Mouse (Mus musculus) left cerebral cortex, postnatal 10 days (tissue): ENCODE data around the gene Ap5z1. TPM values are rescaled to one million over a fixed set of nuclear protein-coding genes. Genes with fewer than 3 reads are reported as not detected.

Source experiments
- DNase-seq, 2 experiments: peaks; one replicate each; pipeline ENCODE4 v3.0.0; 2021 to 2022; ENCODE audit warnings: low spot score in 2 of 2, mixed read lengths in 1 of 2; ENCODE audit errors: extremely low spot score in 1 of 2
- intact Hi-C: fragments of 180-260 bp; cut with DNase I; formaldehyde crosslinking; loops from one replicate; pipeline ENCODE4 v1.15.1; 2025
- total RNA-seq, 2 experiments: library from RNA; stranded (reverse); gene quantifications; 2 replicates each; pipeline ENCODE4 v1.2.3; 2021

Ap5z1 gene
- total RNA-seq = 10 to 100 TPM; 17.5 to 22.3 TPM

GRCm38 (mm10) chr5:142463461-142464454 is at the start of gene Ap5z1:
Gene Ap5z1 (plus strand): TSS chr5:142463944.
- intact Hi-C loops = no loop called here
- peak; percentile 92 to 97 for DNase-seq

GRCm38 (mm10) chr5:142415401-142415800 is 48.3 kb upstream of the Ap5z1 start:
- intact Hi-C loops = no loop called here
- DNase-seq = no peak

DNA sequence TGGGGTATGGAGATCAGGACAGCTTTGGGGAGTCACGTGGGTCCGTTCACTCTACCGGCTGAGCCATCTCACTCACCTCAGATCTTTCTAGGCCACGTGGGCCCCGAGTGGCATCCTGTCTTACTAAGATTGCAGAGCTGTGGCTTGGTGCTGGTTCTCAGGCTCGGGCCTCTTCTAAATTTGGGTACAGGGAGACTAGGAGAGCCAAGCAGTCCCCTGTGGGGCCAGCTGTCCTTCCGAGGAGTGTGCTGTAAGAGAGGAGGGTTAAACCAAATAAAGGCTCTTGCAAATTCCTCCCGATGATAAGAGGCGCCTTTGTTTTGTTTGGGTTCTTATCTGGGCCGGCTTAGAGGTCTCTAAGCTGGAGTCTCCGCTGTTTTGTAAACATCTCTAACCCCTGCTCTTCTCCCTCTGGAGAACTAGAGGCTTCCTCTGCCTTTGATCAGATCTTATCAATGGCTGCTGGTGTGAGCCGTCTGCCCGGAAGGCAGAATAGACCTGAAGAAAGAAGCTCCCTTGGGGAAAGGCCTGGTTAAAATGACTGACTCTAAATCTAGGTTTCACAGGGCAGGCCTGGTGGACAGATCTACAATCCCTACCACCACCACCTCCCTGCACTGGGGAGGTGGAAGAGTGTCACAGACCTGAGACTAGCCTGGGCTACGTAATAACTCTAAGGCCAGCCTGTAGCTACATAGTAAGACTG is 47.5 kb upstream of the Ap5z1 start:
- intact Hi-C loops = no loop called here
- no peak for DNase-seq

DNA sequence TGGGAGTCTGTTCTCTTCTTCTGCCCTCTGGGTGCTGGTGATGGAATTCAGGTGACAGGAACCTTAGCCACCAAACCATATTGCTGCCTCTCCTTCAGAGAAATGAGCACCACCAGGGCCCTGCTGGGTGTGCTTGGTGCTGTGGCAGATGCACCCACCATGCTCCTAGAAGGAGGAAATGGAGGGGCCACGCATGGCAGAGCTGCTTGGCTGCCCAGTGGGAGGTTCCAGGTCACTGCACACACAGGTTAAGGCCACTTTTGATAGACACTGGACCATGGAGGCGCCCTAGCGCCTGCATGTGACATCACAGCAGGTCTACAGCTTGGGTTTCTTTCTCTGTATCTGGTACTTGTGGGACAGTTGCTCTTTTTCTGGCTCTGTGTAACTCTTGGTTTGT is 46.6 kb upstream of the Ap5z1 start:
- intact Hi-C loops = no loop called here
- no peak for DNase-seq

DNA sequence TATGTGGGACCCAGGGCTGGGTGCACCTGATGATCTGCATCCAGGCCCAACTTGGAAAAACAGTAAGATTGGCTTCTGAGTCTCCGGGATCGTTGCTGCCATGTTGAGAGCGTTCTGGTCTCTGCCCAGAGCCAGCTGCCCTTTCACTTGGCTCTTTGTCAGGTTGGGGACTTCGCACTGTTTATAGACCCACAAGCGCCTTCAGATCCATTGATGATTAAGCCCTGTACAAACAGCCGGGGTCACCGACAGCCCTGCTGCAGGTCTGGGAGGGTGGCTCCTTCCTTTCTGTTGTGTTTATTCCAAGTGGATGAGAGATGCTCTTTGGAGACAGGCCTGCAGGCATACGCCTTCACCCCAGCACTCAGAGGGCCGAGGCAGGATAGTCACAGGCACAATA is 45.9 kb upstream of the Ap5z1 start:
- intact Hi-C loops = no loop called here
- DNase-seq = no peak

DNA sequence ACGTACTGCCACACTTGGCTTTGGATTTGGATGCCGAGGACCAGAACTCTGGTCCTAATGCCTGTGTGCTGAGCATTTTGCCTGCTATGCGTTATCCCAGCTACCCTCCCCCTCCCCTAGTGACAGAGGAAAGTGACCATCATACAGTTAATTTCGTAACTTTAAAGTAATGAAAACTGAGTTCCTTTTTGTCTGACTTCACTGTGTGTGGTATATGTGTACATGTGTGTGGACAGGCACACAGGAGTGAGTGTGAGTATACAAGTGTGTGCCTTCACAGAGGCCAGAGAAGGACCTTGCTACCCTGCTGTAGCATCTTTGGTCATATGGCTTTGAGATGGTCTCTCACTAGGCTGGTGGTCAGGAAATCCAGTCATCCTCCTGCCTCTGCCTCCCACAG is 45.3 kb upstream of the Ap5z1 start:
- intact Hi-C loops = no loop called here

DNA sequence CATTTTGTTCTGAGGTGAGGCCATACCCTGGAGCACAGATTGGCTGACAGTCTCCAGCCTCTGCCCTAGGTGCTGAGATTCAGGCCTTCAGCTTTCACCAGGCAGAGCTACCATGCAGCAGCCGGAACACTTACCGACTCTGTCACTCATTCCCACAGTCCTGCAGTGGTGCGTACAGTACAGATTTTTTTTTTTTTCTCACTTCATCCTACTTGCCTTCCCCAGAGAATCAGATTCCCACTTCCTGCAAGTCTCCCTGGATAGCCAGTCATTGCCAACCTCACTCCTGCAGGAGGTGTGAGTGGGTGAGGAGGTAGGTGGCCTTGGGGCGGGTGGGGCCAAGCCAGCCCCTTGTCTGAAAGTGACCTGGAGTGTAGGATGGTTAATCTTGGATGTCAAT is 43.4 kb upstream of the Ap5z1 start:
- intact Hi-C loops = no loop called here
- no peak for DNase-seq

More for the DNA sequence above, 45.3 kb upstream of the Ap5z1 start:
- no peak for DNase-seq

GRCm38 (mm10) chr5:142420920-142421319 is 42.8 kb upstream of the Ap5z1 start:
- no peak for DNase-seq
- intact Hi-C loops = no loop called here

DNA sequence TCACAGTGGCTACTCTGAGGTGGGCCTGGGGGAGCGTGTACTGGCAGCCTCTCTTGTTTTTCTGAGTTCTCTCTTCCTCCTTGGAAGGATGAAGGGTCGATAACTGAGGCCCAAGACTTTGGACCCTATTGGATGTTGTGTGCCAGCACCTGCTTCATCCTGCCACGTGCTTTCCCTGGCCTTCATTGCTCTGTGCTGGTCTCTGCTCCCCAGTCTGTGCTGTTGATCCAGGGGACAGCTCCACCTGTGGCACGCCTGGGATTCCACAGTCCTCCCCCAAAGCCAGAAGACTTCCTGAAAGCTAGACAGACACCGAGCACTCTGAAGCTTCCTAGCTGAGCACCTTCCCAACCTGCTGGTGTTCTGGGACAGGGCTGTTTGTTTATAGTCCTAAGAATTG is 41.9 kb upstream of the Ap5z1 start:
- no peak for DNase-seq
- intact Hi-C loops = no loop called here

DNA sequence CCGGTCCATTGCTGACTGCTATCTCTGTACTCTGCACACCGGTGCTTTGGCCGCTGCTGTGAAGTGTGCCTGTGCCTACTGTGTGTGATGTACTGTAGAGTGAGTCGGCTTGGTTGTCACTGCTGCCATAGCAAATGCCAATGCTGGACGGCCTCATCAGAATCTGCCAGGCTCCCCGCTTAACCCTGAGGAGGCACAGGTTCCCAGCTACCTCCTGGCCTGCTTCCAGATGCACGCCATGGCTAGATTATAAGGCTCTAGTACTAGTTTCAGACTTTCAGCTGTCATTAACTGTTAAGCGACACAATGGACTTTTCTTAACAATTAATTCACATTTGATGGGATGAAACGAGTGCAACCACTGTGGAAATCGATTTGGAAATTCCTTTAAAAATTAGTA is 40.6 kb upstream of the Ap5z1 start:
- intact Hi-C loops = no loop called here
- no peak for DNase-seq

DNA sequence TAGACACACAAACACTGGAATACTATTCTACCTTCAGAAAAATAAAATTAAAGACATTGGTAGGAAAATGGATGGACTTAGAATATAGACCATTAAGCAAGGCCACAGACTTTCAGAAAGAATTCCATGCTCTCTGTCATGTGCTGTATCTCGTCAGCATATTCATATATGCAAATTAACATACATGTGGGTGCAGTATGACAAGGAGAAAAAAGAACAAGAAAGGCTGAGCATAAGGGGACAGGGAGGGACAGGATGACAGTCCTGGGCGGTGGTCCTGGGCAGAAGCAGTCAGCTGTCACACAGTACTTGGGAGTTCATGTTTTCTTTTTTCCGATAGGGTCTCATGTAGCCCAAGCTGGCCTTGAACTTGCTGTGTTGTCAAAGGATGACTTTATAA is 40.0 kb upstream of the Ap5z1 start:
- DNase-seq = no peak

DNA sequence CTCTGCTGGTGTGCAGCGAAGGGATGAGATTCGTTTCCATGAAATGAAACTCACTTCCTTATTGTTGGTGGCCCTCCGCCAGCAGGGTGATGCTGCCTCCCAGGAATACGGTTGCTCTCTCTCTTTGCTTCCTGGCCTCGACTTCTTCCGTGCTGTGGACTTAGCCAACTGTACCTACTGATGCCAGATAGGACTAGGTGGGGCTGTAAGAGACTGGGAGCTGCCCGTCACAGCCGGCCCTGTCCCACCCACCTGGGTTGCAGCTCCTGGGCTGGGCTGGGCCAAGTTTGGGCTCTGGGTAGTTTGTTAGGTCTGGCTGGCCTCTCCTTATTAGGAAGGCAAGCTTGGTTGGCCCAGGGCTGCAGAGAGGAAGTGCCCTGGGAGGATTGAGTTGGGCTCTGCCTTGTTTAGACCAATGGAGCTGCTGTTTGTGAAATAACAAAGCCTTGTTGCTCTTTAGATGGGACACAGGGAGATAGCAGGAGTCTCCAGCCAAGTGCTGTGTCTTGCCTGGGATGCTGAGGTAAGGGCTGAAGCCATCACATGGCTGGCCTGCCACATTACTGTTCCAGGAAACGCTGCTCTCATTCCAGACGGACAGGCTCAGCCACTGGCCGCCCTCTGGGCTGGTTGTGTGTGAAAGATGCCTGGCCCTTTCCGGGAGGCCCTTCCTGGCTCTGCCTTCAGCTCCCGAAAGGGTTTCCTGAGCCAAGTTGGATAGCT is 39.0 kb upstream of the Ap5z1 start:
- intact Hi-C loops = no loop called here

More for the DNA sequence above, 40.0 kb upstream of the Ap5z1 start:
- intact Hi-C loops = no loop called here

GRCm38 (mm10) chr5:142426476-142426875 is 37.3 kb upstream of the Ap5z1 start:
- no peak for DNase-seq
- intact Hi-C loops = no loop called here

More for the DNA sequence above, 39.0 kb upstream of the Ap5z1 start:
- DNase-seq = peak in 1 of 2 experiments; percentile 76

DNA sequence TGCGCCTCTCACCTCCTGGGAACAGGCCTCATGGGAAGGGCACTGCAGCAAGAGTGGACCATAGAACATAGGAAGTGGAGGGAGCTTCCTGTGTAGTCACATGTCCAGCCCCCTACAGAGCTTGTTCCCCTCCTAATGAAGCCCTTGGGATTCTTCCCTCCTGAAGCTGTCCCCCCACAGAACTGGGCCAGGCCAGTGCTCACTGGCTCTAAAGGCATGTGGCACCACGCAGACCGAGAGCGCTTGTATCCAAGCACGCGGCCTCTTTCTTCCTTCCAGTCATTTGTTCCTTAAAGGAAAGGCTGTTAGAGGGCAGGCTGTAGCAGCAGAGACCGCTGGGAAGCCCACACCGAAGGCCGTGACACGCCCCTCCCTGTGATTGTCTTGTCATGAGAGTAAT is 35.9 kb upstream of the Ap5z1 start:
- intact Hi-C loops = no loop called here
- DNase-seq = peak in 1 of 2 experiments; percentile 51

DNA sequence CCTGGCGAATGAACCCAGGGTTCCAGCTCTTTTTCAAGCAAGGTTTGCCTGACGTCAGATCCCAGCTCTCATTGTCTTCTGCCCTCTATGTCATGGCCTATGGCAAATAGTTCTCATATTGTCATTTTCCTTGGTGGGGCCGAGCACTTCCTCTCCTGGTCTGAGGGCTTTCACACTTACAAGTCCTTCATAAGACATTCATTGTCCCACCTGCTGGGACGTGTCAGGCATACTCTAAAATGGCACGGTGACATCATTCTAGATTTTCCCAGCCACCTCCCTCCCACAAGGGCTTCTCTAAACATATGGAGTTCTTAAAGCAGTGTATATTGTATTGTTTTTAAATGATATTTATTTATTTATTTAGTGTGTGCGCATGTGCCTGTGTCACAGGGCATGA is 35.1 kb upstream of the Ap5z1 start:
- intact Hi-C loops = no loop called here
- DNase-seq = no peak

DNA sequence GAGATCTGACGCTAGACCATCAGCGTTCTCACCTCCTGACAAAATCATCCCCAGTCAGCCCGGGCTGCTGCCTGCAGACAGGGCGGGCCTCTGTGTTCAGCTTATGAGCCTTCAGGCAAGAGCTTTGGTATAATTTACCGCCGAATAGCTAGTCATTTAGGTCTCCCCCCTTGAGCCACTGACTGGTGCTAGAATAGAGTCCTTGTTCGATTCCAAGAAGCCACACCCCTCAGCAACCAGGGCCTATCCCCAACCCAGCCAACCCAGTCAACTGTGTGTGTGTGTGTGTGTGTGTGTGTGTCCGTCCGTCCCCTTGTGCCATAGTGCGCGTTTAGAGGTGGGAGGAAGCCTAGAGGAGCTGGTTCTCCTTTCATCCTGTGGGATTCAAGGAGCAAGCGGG is 32.7 kb upstream of the Ap5z1 start:
- intact Hi-C loops = no loop called here

DNA sequence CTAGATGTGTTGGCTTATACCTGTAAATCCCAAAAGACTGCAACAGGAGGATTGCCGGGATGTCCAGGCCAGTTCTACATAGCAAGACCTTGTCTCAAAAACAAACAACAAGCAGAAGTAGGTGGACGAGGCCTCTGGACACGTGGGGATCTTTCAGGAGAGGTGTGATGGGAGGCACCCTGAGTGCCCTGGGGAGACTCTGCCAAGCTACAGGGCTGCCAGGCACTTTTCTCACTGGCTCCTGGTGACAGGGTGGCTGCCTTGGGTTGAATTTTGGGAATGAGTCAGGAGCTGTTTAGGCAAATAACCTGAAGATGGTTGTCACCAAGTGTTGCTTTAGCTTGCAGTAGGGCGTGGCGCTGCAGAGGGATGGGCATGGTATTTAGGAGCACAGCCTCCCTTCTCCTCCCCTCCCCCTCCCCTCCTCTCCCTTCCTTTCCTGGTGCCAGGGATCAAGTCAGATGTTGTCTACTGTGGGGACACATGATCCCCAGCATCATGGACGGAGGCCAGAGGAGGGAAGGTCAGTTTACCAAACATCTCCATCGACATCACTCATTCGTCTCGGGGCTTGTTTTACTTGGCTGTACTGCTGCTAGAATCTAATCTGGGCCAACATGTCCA is 31.8 kb upstream of the Ap5z1 start:
- no peak for DNase-seq
- intact Hi-C loops = no loop called here

More for the DNA sequence above, 32.7 kb upstream of the Ap5z1 start:
- DNase-seq = no peak

DNA sequence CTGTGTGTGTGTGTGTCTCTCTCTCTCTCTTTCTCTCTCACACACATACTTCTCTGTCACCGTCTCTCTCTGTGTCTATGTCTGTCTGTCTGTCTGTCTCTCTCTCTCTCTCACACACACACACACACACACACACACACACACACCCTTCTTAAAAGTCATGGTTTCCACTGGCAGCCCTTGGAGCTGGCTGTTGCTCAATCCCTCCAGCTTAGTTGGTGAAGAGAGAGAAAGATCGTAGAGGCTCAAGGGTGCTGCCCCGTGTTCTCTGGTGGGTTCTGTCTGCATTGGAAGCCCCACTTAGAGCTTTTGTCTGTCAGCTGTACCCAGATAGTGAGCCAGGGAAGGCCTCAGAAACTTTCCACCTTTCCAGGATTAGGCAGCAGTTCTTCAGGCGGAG is 31.0 kb upstream of the Ap5z1 start:
- DNase-seq = no peak
- intact Hi-C loops = no loop called here

DNA sequence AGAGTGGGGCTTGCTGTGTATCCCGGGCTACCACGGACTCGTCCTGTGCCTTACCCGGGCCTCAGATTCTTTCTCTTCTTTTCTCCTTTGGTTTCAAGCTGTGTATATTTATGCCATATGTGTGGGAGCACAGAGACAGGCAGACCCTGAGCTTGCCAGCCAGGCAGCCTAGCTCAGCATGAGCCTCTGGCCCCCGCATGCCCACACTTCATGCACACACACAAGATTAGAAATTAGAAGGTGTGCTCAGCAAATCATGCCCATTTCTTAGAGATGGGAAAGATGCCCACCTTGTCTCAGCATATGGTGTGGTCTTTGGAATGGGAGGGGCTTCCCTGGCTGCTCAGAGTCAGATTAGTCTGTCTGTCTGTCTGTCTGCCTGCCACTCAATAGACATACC is 29.7 kb upstream of the Ap5z1 start:
- peak in 1 of 2 experiments; percentile 39 for DNase-seq
- intact Hi-C loops = no loop called here
